Comparison of ENCODE assay signal across 18 mouse cellular contexts in the genomic region with DNA sequence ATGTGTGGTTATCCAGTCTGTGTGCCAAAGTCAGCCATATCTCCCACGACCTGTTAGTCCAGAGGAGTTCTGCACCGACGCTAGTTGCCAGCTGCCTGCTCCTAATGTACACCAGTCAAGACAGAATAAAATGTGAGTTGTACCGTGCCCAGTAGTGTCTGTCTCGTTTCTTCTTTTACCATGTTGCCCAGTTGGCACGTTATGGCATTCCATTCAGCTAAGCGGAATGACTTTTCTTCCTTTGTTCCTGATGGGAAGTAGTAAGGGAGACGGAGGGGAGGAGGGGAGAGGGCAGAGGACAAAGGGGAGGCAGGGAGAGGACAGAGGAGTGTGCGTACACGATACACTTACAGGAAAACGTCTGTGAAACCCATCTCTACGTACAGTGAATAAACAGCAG. TPM values are rescaled to one million over a fixed set of nuclear protein-coding genes. Genes with fewer than 3 reads are reported as not detected.
A peak's percentile ranks its signal among the peaks of the same experiment; 100 is the strongest.
DNase-seq lines count a peak whose midpoint lies in the region; ATAC-seq lines count a peak whose summit lies in the region.
"Had no signal": no experiment of that assay in that cellular context is flagged by ENCODE, and none has a peak within 500 bp of the region (broad histone marks: within the 10 kb centered on the region; RNA-seq: fewer than 3 reads in every experiment).

No protein-coding gene starts in this region.

- 49% methylated on average over 12 of the region's 12 CpGs for WGBS in forebrain, embryonic 14.5 days
- WGBS in forebrain, embryonic 15.5 days, result 43% methylated on average over 12 of the region's 12 CpGs
- 50% methylated on average over 12 of the region's 12 CpGs for WGBS in hindbrain, embryonic 13.5 days
- 73% methylated on average over 12 of the region's 12 CpGs for WGBS in hindbrain, embryonic 11.5 days
- 37% methylated on average over 12 of the region's 12 CpGs for WGBS in neural tube, embryonic 13.5 days

- H3K27ac ChIP-seq in forebrain, embryonic 14.5 days (ENCODE audit: low read depth, low read length), result 0 out of 2 replicates have a peak overlapping the region, but pooled peaks have one; percentile 1
- H3K27ac ChIP-seq in forebrain, embryonic 15.5 days (replicated peaks), result no peak overlapping the region
- peak overlapping the region; percentile 10; the same call in 1 of the 2 replicates for H3K27ac ChIP-seq in hindbrain, embryonic 13.5 days
- no peak overlapping the region for H3K27ac ChIP-seq in hindbrain, embryonic 11.5 days (ENCODE audit: low read depth, low read length)
- H3K27ac ChIP-seq in neural tube, embryonic 13.5 days (replicated peaks), result 0 out of 2 replicates have a peak overlapping the region, but pooled peaks have one; percentile 52
- H3K27ac ChIP-seq: embryonic facial prominence, embryonic 10.5 days; heart, embryonic 10.5 days; intestine, embryonic 15.5 days had no signal

- peak; percentile 41 for DNase-seq in forebrain, embryonic 14.5 days (ENCODE audit: low spot score)
- no peak for DNase-seq in hindbrain, embryonic 11.5 days (ENCODE audit: low spot score)
- no peak for DNase-seq in neural tube, embryonic 10.5 days (ENCODE audit: extremely low spot score, low spot score)
- no peak for DNase-seq in urinary bladder, adult 2 months (ENCODE audit: low spot score)
- DNase-seq: adrenal gland, postnatal 14 days; cerebellum, adult 2 months; gastrocnemius, postnatal 14 days; heart, postnatal 4 days; kidney, adult 18-20 months had no signal

- ATAC-seq in forebrain, embryonic 14.5 days, result no peak
- no peak for ATAC-seq in forebrain, embryonic 15.5 days (replicated peaks)
- ATAC-seq in hindbrain, embryonic 13.5 days (ENCODE audit: low FRiP score), result no peak
- ATAC-seq in hindbrain, embryonic 11.5 days (ENCODE audit: low FRiP score), result no peak
- ATAC-seq in neural tube, embryonic 13.5 days (ENCODE audit: low read depth), result peak; percentile 46; the same call in 1 of the 2 replicates
- ATAC-seq: activated CD4-positive, CD25-positive, alpha-beta regulatory T cell, adult 4 months; forebrain, embryonic 16.5 days; intestine, embryonic 15.5 days; Patski had no signal

- H3K36me3 ChIP-seq in forebrain, embryonic 14.5 days (ENCODE audit: control insufficient read depth, insufficient read depth, low read length), result peaks cover 9% of the 10 kb centered on the region; the same call in 1 of the 2 replicates
- H3K36me3 ChIP-seq in forebrain, embryonic 15.5 days, result 0 out of 2 replicates have a peak, but pooled peaks cover 3% of the 10 kb centered on the region
- peaks cover 8% of the 10 kb centered on the region; the same call in 1 of the 2 replicates for H3K36me3 ChIP-seq in hindbrain, embryonic 13.5 days
- H3K36me3 ChIP-seq in hindbrain, embryonic 11.5 days (ENCODE audit: control insufficient read depth, insufficient read depth, low read length), result no peaks in the 10 kb centered on the region
- peaks cover 4% of the 10 kb centered on the region; the same call in 1 of the 2 replicates for H3K36me3 ChIP-seq in neural tube, embryonic 13.5 days
- H3K36me3 ChIP-seq: heart, embryonic 10.5 days; intestine, embryonic 15.5 days had no signal

- H3K27me3 ChIP-seq in forebrain, embryonic 14.5 days (replicated peaks; ENCODE audit: control insufficient read depth, insufficient read depth, low read length), result no peaks in the 10 kb centered on the region
- H3K27me3 ChIP-seq in forebrain, embryonic 15.5 days, result no peaks in the 10 kb centered on the region
- 0 out of 2 replicates have a peak, but pooled peaks cover 6% of the 10 kb centered on the region for H3K27me3 ChIP-seq in hindbrain, embryonic 13.5 days
- H3K27me3 ChIP-seq in hindbrain, embryonic 11.5 days (ENCODE audit: control insufficient read depth, insufficient read depth, low read length), result no peaks in the 10 kb centered on the region
- no peaks in the 10 kb centered on the region for H3K27me3 ChIP-seq in neural tube, embryonic 13.5 days
- H3K27me3 ChIP-seq: intestine, embryonic 15.5 days; Patski had no signal

- no peak overlapping the region for H3K9ac ChIP-seq in forebrain, embryonic 14.5 days (ENCODE audit: low read length)
- no peak overlapping the region for H3K9ac ChIP-seq in forebrain, embryonic 15.5 days (replicated peaks)
- no peak overlapping the region for H3K9ac ChIP-seq in hindbrain, embryonic 13.5 days
- no peak overlapping the region for H3K9ac ChIP-seq in hindbrain, embryonic 11.5 days (ENCODE audit: low read depth, low read length)
- H3K9ac ChIP-seq in neural tube, embryonic 13.5 days, result no peak overlapping the region
- H3K9ac ChIP-seq: intestine, embryonic 15.5 days had no signal

- no peak overlapping the region for H3K4me2 ChIP-seq in forebrain, embryonic 14.5 days (ENCODE audit: low read length)
- H3K4me2 ChIP-seq in forebrain, embryonic 15.5 days (replicated peaks), result no peak overlapping the region
- no peak overlapping the region for H3K4me2 ChIP-seq in hindbrain, embryonic 13.5 days
- H3K4me2 ChIP-seq in hindbrain, embryonic 11.5 days (replicated peaks; ENCODE audit: low read depth, low read length), result no peak overlapping the region
- H3K4me2 ChIP-seq in neural tube, embryonic 13.5 days, result no peak overlapping the region
- H3K4me2 ChIP-seq: intestine, embryonic 15.5 days had no signal

- no peaks in the 10 kb centered on the region for H3K9me3 ChIP-seq in forebrain, embryonic 14.5 days (replicated peaks; ENCODE audit: control insufficient read depth, low read length)
- H3K9me3 ChIP-seq in forebrain, embryonic 15.5 days, result no peaks in the 10 kb centered on the region
- H3K9me3 ChIP-seq in hindbrain, embryonic 13.5 days, result no peaks in the 10 kb centered on the region
- H3K9me3 ChIP-seq in hindbrain, embryonic 11.5 days (ENCODE audit: control insufficient read depth, low read length), result no peaks in the 10 kb centered on the region
- H3K9me3 ChIP-seq in neural tube, embryonic 13.5 days, result no peaks in the 10 kb centered on the region
- H3K9me3 ChIP-seq: embryonic facial prominence, embryonic 10.5 days; heart, embryonic 10.5 days; intestine, embryonic 15.5 days had no signal

- peaks cover 20% of the 10 kb centered on the region for H3K4me1 ChIP-seq in forebrain, embryonic 14.5 days (ENCODE audit: control insufficient read depth, insufficient read depth, low read length)
- H3K4me1 ChIP-seq in forebrain, embryonic 15.5 days, result peaks cover 35% of the 10 kb centered on the region
- H3K4me1 ChIP-seq in hindbrain, embryonic 13.5 days (replicated peaks), result peaks cover 25% of the 10 kb centered on the region
- H3K4me1 ChIP-seq in hindbrain, embryonic 11.5 days (replicated peaks; ENCODE audit: control insufficient read depth, insufficient read depth, low read length), result no peaks in the 10 kb centered on the region
- peaks cover 36% of the 10 kb centered on the region for H3K4me1 ChIP-seq in neural tube, embryonic 13.5 days (replicated peaks)
- H3K4me1 ChIP-seq: intestine, embryonic 15.5 days had no signal

- H3K4me3 ChIP-seq in forebrain, embryonic 14.5 days (ENCODE audit: low read depth, low read length), result no peak overlapping the region
- H3K4me3 ChIP-seq in forebrain, embryonic 15.5 days, result no peak overlapping the region
- H3K4me3 ChIP-seq in hindbrain, embryonic 13.5 days, result no peak overlapping the region
- H3K4me3 ChIP-seq in hindbrain, embryonic 11.5 days (ENCODE audit: low read depth, low read length), result no peak overlapping the region
- no peak overlapping the region for H3K4me3 ChIP-seq in neural tube, embryonic 13.5 days
- H3K4me3 ChIP-seq: embryonic facial prominence, embryonic 10.5 days; heart, embryonic 10.5 days; intestine, embryonic 15.5 days had no signal

RNA-seq across cellular contexts. Expression of a gene that starts 28.5 kb away (rescaled TPM):
- 41.7 and 50.4 TPM in 2 replicates for polyA plus RNA-seq in forebrain, embryonic 14.5 days (2014; fragmentation: Nextera tagmentation; extraction: Ambion mirVana)
- polyA plus RNA-seq in forebrain, embryonic 15.5 days (2015; fragmentation: Nextera tagmentation; extraction: Ambion mirVana), result 41.3 and 42.4 TPM in 2 replicates
- 38.4 and 40.9 TPM in 2 replicates for polyA plus RNA-seq in hindbrain, embryonic 13.5 days (2015; fragmentation: Nextera tagmentation; extraction: Ambion mirVana)
- polyA plus RNA-seq in hindbrain, embryonic 11.5 days (2014; fragmentation: Nextera tagmentation; extraction: Ambion mirVana), result 56.0 and 65.7 TPM in 2 replicates
- 40.7 and 48.9 TPM in 2 replicates for polyA plus RNA-seq in neural tube, embryonic 13.5 days (2015; fragmentation: Nextera tagmentation; extraction: Ambion mirVana)
- 24.3 and 25.7 TPM in 2 replicates for polyA plus RNA-seq in urinary bladder, adult 2 months (2012; rRNA removed)

RNA-seq across cellular contexts. Expression of a gene that starts 43.7 kb away (rescaled TPM):
- polyA plus RNA-seq in forebrain, embryonic 14.5 days (2014; fragmentation: Nextera tagmentation; extraction: Ambion mirVana), result 76.4 and 83.3 TPM in 2 replicates
- polyA plus RNA-seq in forebrain, embryonic 15.5 days (2015; fragmentation: Nextera tagmentation; extraction: Ambion mirVana), result 71.1 and 80.1 TPM in 2 replicates
- 73.2 and 74.1 TPM in 2 replicates for polyA plus RNA-seq in hindbrain, embryonic 13.5 days (2015; fragmentation: Nextera tagmentation; extraction: Ambion mirVana)
- polyA plus RNA-seq in hindbrain, embryonic 11.5 days (2014; fragmentation: Nextera tagmentation; extraction: Ambion mirVana), result 69.3 and 74.3 TPM in 2 replicates
- polyA plus RNA-seq in neural tube, embryonic 13.5 days (2015; fragmentation: Nextera tagmentation; extraction: Ambion mirVana), result 69.0 and 80.3 TPM in 2 replicates
- polyA plus RNA-seq in urinary bladder, adult 2 months (2012; rRNA removed), result 18.9 and 23.1 TPM in 2 replicates

Comparison
In these comparisons a context has a peak if more than half of its experiments do, and no peak if none do; other contexts are left out.
1. H3K27ac ChIP-seq: peak in forebrain, embryonic 14.5 days (single experiment), hindbrain, embryonic 13.5 days (single experiment) and neural tube, embryonic 13.5 days (single experiment); none in forebrain, embryonic 15.5 days (single experiment) and hindbrain, embryonic 11.5 days (single experiment).